Mouse (Mus musculus): Measurements from ENCODE around the gene Trappc3l. TPM values are rescaled to one million over a fixed set of nuclear protein-coding genes. Genes with fewer than 3 reads are reported as not detected.

Gene Trappc3l
- not detected for total RNA-seq (2023)

DNA sequence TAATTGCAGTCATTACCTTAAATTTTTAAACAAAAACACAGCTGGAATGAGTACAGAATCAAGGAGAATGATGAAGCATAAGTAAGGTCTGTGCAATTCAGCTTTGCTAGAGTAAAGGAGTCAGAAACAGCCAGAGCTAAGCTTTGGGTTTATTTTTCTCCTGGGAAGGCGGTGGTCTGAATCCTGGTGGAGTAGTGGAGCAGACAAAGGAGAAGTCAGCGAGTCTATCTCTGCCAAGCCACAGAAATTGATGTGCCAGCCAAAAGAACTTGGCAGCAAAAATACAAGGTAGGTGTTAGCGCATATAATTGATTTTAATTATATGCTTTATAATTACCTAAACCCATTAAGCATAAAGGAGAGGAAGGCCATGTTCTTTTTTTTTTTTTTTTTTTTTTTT, at the start of gene Trappc3l:
Trappc3l (plus strand) TSS at position 197 of the 400 bp plus-strand sequence.

DNA sequence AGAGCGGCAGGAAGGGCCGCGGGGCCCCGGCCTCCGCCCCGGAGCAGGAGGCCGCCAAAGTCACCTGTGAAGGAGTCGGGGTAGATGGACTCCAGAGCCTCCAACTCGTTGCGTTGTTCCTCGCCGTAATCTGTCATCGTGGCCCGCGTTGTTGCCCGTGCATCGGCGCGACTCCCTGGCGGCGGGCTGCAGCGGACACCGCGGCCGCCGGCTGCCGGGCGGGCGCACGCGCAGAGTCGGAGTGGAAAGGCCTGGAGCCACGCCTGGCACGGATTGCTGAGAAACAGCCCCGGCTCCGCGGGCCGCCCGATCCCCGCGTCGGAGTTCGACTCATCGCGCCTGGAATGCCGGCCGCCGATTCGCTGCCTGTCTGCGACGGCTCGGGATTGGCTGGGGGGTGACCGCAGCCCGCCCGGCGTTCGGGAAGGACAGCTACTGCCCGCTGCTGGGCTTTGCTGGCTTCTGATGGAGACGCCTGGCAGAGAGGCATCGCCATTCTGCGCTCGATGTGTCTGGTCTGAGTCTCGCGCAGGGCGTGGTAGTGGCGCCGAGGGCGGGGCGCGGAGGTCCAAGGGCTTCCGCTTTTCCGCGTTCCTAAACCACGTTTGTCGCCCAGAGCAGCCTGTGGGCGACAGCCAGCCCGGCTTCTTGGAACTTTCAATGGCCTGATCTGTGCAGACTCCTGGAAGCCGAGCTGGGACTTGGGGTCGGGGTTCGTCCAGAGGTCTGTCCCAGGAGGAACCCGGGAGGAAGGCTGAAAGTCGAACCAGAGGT, 17.9 kb upstream of the Trappc3l start, which contains the start of gene Rwdd1:
Rwdd1 (minus strand) TSS at position 323 of the 774 bp plus-strand sequence.

DNA sequence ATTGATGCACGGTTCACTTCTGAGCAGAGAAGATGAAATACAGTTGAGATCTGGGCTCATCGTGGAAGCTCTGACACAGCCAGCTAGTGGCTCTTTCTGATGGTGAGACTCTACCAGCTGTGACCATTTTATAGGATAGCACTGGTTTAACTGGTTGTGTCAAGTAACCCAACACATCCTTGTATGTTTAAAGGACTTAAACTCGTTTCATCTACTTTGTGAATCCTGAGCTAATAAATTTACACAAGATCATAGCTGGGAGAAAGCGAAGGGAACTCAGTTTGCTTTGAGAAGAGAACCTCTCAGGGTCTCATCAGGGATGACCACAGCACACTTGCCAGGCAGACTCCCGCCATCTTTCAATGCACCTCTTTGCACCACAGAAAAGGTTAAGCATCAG, 6.8 kb downstream of the Trappc3l start, which contains the start of gene Calhm4:
Calhm4 (minus strand) TSS at position 101 of the 400 bp plus-strand sequence.

DNA sequence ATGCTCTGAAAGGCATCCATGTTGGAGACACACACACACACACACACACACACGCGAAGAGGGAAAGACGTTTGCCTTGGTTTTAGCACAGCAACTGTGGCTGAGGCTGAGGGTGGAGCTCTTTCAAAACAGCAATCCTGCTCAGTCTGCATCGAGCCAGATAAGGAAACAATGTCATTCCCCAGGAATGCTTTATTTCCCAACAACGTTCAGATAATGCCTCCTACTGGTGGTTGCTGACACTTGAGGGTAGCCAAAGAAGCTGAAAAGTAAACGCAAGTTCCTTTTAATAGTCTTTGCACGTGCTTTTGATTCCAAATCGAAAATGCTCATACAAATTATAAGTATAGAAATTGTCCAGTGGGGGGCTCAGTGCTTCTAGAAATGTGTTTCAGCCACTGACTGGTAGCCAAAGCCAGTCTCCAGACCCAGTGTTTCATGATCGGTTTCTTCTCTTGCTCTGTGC, 59.1 kb downstream of the Trappc3l start, which contains the start of gene Calhm5:
Calhm5 (minus strand) TSS at position 102 of the 466 bp plus-strand sequence.

DNA sequence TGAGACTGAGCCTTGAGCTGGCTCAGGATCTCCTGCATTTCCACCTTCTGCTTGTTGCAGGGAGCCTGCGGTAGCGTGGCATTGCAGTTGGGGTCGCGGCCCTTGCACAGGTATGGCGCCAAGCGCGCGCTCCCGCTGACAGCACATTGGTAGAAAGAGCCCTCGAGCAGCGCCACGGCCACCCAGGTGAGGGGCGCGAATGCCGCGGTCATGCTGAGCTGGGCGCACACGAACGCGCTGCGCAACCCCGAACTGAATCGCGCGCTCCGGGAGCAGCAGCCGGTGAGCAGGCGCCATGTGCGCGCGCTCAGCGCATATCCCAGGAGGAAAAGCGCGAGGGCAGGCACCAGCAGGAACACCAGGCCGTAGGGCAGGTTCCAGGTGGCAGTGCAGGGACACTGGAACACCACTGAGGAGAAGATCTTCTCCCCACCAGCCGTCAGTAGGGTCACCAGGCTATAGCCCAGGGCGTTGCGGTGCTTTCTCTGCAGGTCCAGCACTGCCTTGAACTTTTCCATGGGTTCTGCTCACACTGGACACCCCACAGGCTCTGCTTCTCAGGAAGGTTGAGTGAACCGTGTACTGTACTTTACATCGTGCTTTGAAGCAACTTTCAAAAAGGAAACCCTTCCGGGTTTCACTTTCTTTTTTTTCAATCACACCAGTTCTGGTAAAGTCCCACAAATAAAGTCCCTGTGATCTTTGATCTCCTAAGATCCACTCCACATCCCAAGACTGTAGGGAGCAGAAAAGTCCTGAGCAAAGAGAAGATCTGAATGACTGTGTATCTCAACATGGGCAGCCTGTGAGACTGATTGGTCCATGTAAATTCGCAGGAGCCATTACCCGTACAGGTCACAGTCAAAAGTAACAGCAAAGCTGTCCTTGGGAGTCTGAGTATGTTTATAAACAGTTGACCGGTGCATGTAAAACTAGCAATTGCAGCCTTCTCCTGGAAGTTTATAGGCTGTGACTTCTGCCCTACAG, 90.3 kb downstream of the Trappc3l start, which contains the start of gene Calhm6:
Calhm6 (minus strand) TSS at position 593 of the 987 bp plus-strand sequence.

Other genes starting within 250 kb of the Trappc3l start
- not detected for gene Sult3a1, start 179.9 kb upstream of the Trappc3l start, total RNA-seq (2023)
- gene Rsph4a, start 132.5 kb upstream of the Trappc3l start, total RNA-seq (2023): not detected
- gene Zup1, start 86.3 kb upstream of the Trappc3l start, total RNA-seq (2023): 10 to 100 TPM; 56.3 to 71.6 TPM
- 10 to 100 TPM; 39.4 to 47.3 TPM for gene Rwdd1, start 18.0 kb upstream of the Trappc3l start, total RNA-seq (2023)
- not detected for gene Calhm4, start 6.7 kb downstream of the Trappc3l start, total RNA-seq (2023)
- gene Calhm5, start 58.9 kb downstream of the Trappc3l start, total RNA-seq (2023): not detected
- 10 to 100 TPM; 47.4 to 48.8 TPM for gene Calhm6, start 90.4 kb downstream of the Trappc3l start, total RNA-seq (2023)
- gene Dse, start 170.1 kb downstream of the Trappc3l start, total RNA-seq (2023): 10 to 100 TPM; 90.4 to 92.9 TPM
- gene Tspyl1, start 244.6 kb downstream of the Trappc3l start, total RNA-seq (2023): 10 to 100 TPM; 81.2 to 82.3 TPM

All from monocyte, adult 59 days (primary cell).